Comparison of ENCODE assay signal across 9 mouse cellular contexts in genomic region chr17:12205015-12205693, GRCm38 (mm10).
DNase-seq lines count a peak whose midpoint lies in the region; ATAC-seq and TF ChIP-seq lines count a peak whose summit lies in the region.
"Had no signal": no experiment of that assay in that cellular context is flagged by ENCODE, and none has a peak within 500 bp of the region (broad histone marks: within the 10 kb centered on the region; RNA-seq: fewer than 3 reads in every experiment).

No protein-coding gene starts in this region.

- H3K4me3 ChIP-seq in heart, embryonic 15.5 days: no peak overlapping the region
- no peak overlapping the region for H3K4me3 ChIP-seq in MEL (ENCODE audit: control insufficient read depth in 1 of 2, insufficient read depth in 1 of 2, low read depth in 2 of 2, low read length in 2 of 2)
- no peak overlapping the region for H3K4me3 ChIP-seq in hindbrain, embryonic 10.5 days

- DNase-seq in heart, adult 11 months: no peak
- DNase-seq in MEL (ENCODE audit: low read depth, low spot score): peak; percentile 81
- DNase-seq in hindbrain, embryonic 10.5 days (ENCODE audit: low spot score): no peak
- DNase-seq in left cerebral cortex, postnatal 25 days (ENCODE audit: low spot score in 2 of 2): no peak
- DNase-seq in cerebellum, adult 9-10 months: no peak
- DNase-seq: kidney, postnatal 10 days had no signal

- WGBS in heart, embryonic 15.5 days: 36% methylated on average over 10 of the region's 10 CpGs
- 77% methylated on average over 10 of the region's 10 CpGs for WGBS in hindbrain, embryonic 10.5 days

- TF ChIP-seq POLR2A in MEL (IDR thresholded peaks at IDR 0.05; ENCODE audit: control insufficient read depth in 1 of 2, insufficient read depth in 1 of 2, low read depth in 1 of 2, low read length in 2 of 2, poor library complexity in 1 of 2): no peak

- H3K4me2 ChIP-seq in heart, embryonic 15.5 days: 0 out of 2 replicates have a peak overlapping the region, but pooled peaks have one; percentile 1

- H3K27me3 ChIP-seq in heart, embryonic 15.5 days: no peaks in the 10 kb centered on the region
- no peaks in the 10 kb centered on the region for H3K27me3 ChIP-seq in MEL (ENCODE audit: control insufficient read depth in 1 of 2, insufficient read depth in 2 of 2, low read length in 2 of 2)
- no peaks in the 10 kb centered on the region for H3K27me3 ChIP-seq in hindbrain, embryonic 10.5 days (ENCODE audit: insufficient read depth, poor library complexity, severe bottlenecking)

- H3K9me3 ChIP-seq in heart, embryonic 15.5 days (replicated peaks): no peaks in the 10 kb centered on the region
- no peaks in the 10 kb centered on the region for H3K9me3 ChIP-seq in MEL (replicated peaks; ENCODE audit: insufficient read depth, low read length)
- H3K9me3 ChIP-seq in hindbrain, embryonic 10.5 days: no peaks in the 10 kb centered on the region

- no peak for TF ChIP-seq RAD21 in MEL (IDR thresholded peaks at IDR 0.05; ENCODE audit: low read depth, low read length)

- peak; percentile 67 to 93 for TF ChIP-seq EP300 in MEL (IDR thresholded peaks at IDR 0.05; ENCODE audit: low read depth in 1 of 2, low read length in 2 of 2)

- no peak overlapping the region for H3K9ac ChIP-seq in heart, embryonic 15.5 days
- peak overlapping the region; percentile 6; the same call in 1 of the 2 replicates for H3K9ac ChIP-seq in MEL (ENCODE audit: control insufficient read depth, low read depth, low read length, poor library complexity, severe bottlenecking)

- intact Hi-C loops in left cerebral cortex, postnatal 25 days (cut with DNase I): no loop called here

- peak overlapping the region; percentile 22; the same call in 1 of the 2 replicates for H3K27ac ChIP-seq in heart, embryonic 15.5 days
- H3K27ac ChIP-seq in MEL (ENCODE audit: control insufficient read depth, low read depth, low read length): peak overlapping the region; percentile 92
- H3K27ac ChIP-seq in hindbrain, embryonic 10.5 days: peak overlapping the region; percentile 79

- no peaks in the 10 kb centered on the region for H3K79me2 ChIP-seq in MEL (ENCODE audit: control insufficient read depth, insufficient read depth, low read length, poor library complexity)

- peaks cover 36% of the 10 kb centered on the region for H3K4me1 ChIP-seq in heart, embryonic 15.5 days (replicated peaks)
- H3K4me1 ChIP-seq in MEL (ENCODE audit: control insufficient read depth in 1 of 2, insufficient read depth in 2 of 2, low read length in 2 of 2): peaks cover 12 to 42% of the 10 kb centered on the region in 2 experiments
- peaks cover 50% of the 10 kb centered on the region for H3K4me1 ChIP-seq in hindbrain, embryonic 10.5 days (replicated peaks)

- TF ChIP-seq CTCF in MEL (IDR thresholded peaks at IDR 0.05 in 2 of 3, conservative IDR thresholded peaks at IDR 0.05 in 1 of 3; ENCODE audit: control insufficient read depth in 1 of 3, insufficient read depth in 1 of 3, low read depth in 2 of 3, low read length in 3 of 3, poor library complexity in 1 of 3, severe bottlenecking in 1 of 3): no peak

- ATAC-seq in heart, embryonic 15.5 days (replicated peaks; ENCODE audit: insufficient number of reproducible peaks, insufficient read depth, low FRiP score, low read depth): peak; percentile 43; the same call in 1 of the 2 replicates
- peak; percentile 74 for ATAC-seq in megakaryocyte-erythroid progenitor cell, adult 5-6 weeks (replicated peaks; ENCODE audit: low FRiP score, low TSS enrichment, poor library complexity, severe bottlenecking)
- no peak for ATAC-seq in frontal cortex, adult (ENCODE audit: low TSS enrichment)

- H3K36me3 ChIP-seq in heart, embryonic 15.5 days: no peaks in the 10 kb centered on the region
- H3K36me3 ChIP-seq in MEL (ENCODE audit: control insufficient read depth in 1 of 2, insufficient read depth in 2 of 2, low read length in 2 of 2): peaks cover 0 to 28% of the 10 kb centered on the region in 2 experiments; a peak in 2 of 4 replicates
- peaks cover 29% of the 10 kb centered on the region; the same call in 1 of the 2 replicates for H3K36me3 ChIP-seq in hindbrain, embryonic 10.5 days

TF ChIP-seq in MEL, 35 proteins besides CTCF, POLR2A, EP300 and RAD21:
- TF ChIP-seq ZNF384 (IDR thresholded peaks at IDR 0.05; ENCODE audit: low read depth, low read length): peak; percentile 41; the same call in 1 of the 2 replicates
- no peak for TF ChIP-seq ZMIZ1 (IDR thresholded peaks at IDR 0.05; ENCODE audit: low read depth, low read length)
- no peak for TF ChIP-seq BHLHE40 (IDR thresholded peaks at IDR 0.05; ENCODE audit: borderline replicate concordance, low read depth, low read length)
- TF ChIP-seq GATA1 (IDR thresholded peaks at IDR 0.05; ENCODE audit: low read depth, low read length): peak; percentile 80
- 0 out of 2 replicates have a peak, but pooled peaks have one; percentile 25 for TF ChIP-seq MXI1 (IDR thresholded peaks at IDR 0.05; ENCODE audit: low read depth, low read length)
- TF ChIP-seq TCF12 (IDR thresholded peaks at IDR 0.05; ENCODE audit: low read depth, low read length): peak; percentile 94
- TF ChIP-seq MYB (IDR thresholded peaks at IDR 0.05; ENCODE audit: low read depth, low read length): peak; percentile 74
- peak; percentile 79 for TF ChIP-seq TAL1 (IDR thresholded peaks at IDR 0.05; ENCODE audit: low read length)
- peak; percentile 73; the same call in 1 of the 2 replicates for TF ChIP-seq ETS1 (IDR thresholded peaks at IDR 0.05; ENCODE audit: low read depth, low read length)
- TF ChIP-seq POLR2AphosphoS5 (IDR thresholded peaks at IDR 0.05; ENCODE audit: borderline replicate concordance, low read depth, low read length): no peak; the same call in 1 of the 2 replicates
- TF ChIP-seq NRF1 (IDR thresholded peaks at IDR 0.05; ENCODE audit: insufficient read depth, low read depth, low read length, poor library complexity, severe bottlenecking): no peak
- 0 out of 2 replicates have a peak, but pooled peaks have one; percentile 44 for TF ChIP-seq MAZ (IDR thresholded peaks at IDR 0.05; ENCODE audit: low read depth, low read length)
- peak; percentile 14; the same call in 1 of the 2 replicates for TF ChIP-seq KAT2A (conservative IDR thresholded peaks at IDR 0.05; ENCODE audit: low read depth, low read length)

Comparison
In these comparisons a context has a peak if more than half of its experiments do, and no peak if none do; other contexts are left out.
1. H3K27ac ChIP-seq: peak in every context shown above with its lines; median percentile 92 in MEL; 79 in hindbrain, embryonic 10.5 days; 22 in heart, embryonic 15.5 days.